Mouse (Mus musculus) thymus, adult 2 months (tissue): ENCODE measurements around the gene Sh2b2. TPM values are rescaled to one million over a fixed set of nuclear protein-coding genes. Genes with fewer than 3 reads are reported as not detected.

ENCODE experiments used
- DNase-seq: peaks from one replicate; pipeline ENCODE4 v3.0.0; 2021
- H3K27ac ChIP-seq: fragments of 200-500 bp; 2 replicates; pipeline ENCODE4 v1.5.1; 2012; ENCODE audit warnings: low read length, control low read depth; ENCODE audit not compliant: control insufficient read depth, insufficient read depth
- H3K27me3 ChIP-seq: fragments of 200-500 bp; 2 replicates; pipeline ENCODE4 v1.6.1; 2012; ENCODE audit warnings: mild to moderate bottlenecking, low read length, moderate library complexity, mixed read lengths; ENCODE audit not compliant: control insufficient read depth, insufficient read depth
- H3K36me3 ChIP-seq: fragments of 200-500 bp; 2 replicates; pipeline ENCODE4 v1.6.1; 2012; ENCODE audit warnings: mild to moderate bottlenecking, low read length, moderate library complexity; ENCODE audit not compliant: control insufficient read depth, insufficient read depth
- H3K4me1 ChIP-seq: fragments of 200-500 bp; replicated peaks from 2 replicates; pipeline ENCODE4 v1.6.1; 2012; ENCODE audit warnings: low read length; ENCODE audit not compliant: control insufficient read depth, insufficient read depth
- H3K4me3 ChIP-seq: fragments of 200-500 bp; 2 replicates; pipeline ENCODE4 v1.5.1; 2012; ENCODE audit warnings: mild to moderate bottlenecking, low read length, control low read depth, moderate library complexity; ENCODE audit not compliant: control insufficient read depth, insufficient read depth
- CTCF ChIP-seq: fragments of 200-500 bp; IDR thresholded peaks from 2 replicates; pipeline ENCODE4 v1.5.1; 2012; ENCODE audit warnings: mild to moderate bottlenecking, control low read depth, low read length, moderate library complexity, borderline replicate concordance; ENCODE audit not compliant: control insufficient read depth, poor library complexity, insufficient read depth; ENCODE audit errors: extremely low read depth
- POLR2A ChIP-seq: fragments of 200-500 bp; IDR thresholded peaks from 2 replicates; pipeline ENCODE4 v1.6.1; 2012; ENCODE audit warnings: mild to moderate bottlenecking, low read length, control low read depth, moderate library complexity; ENCODE audit not compliant: control insufficient read depth, poor library complexity, insufficient read depth; ENCODE audit errors: extremely low read depth
- WGBS: fragments of 180-500 bp; shearing (Covaris S2); methylation state at CpG from one replicate; pipeline ENCODE4 v1.1.7; 2018; 5-methylcytosine and 5-hydroxymethylcytosine counted together
- polyA plus RNA-seq: library from polyadenylated mRNA; depleted of rRNA; stranded (reverse); fragments of >200 nt; gene quantifications from 2 replicates; pipeline ENCODE4 v1.2.3, GENCODE M21; 2012

Sh2b2 gene
- polyA plus RNA-seq, 1 experiment, result 16.1 TPM

GRCm38 (mm10) chr5:136258919-136259318, 12.6 kb upstream of the Sh2b2 start:
- no peaks in the 10 kb centered on the region for H3K27me3 ChIP-seq
- 36% methylated on average over 6 of the region's 6 CpGs for WGBS
- H3K27ac ChIP-seq, result no peak overlapping the region
- H3K4me3 ChIP-seq, result no peak overlapping the region
- peaks cover 16% of the 10 kb centered on the region for H3K36me3 ChIP-seq
- H3K4me1 ChIP-seq, result peaks cover 2% of the 10 kb centered on the region; the same call in 1 of the 2 replicates
- TF ChIP-seq POLR2A (no peak), CTCF (peak; percentile 58; the same call in 1 of the 2 replicates)
- peak; percentile 67 for DNase-seq

- DNase-seq, result peak; percentile 74
- peaks cover 29% of the 10 kb centered on the region for H3K36me3 ChIP-seq
- no peak overlapping the region for H3K4me3 ChIP-seq
- no peaks in the 10 kb centered on the region for H3K4me1 ChIP-seq
- no peak for TF ChIP-seq POLR2A
- TF ChIP-seq CTCF, result peak; percentile 87
- no peaks in the 10 kb centered on the region for H3K27me3 ChIP-seq
- no peak overlapping the region for H3K27ac ChIP-seq
- 56% methylated on average over 17 of the region's 17 CpGs for WGBS
Observed at GRCm38 (mm10) chr5:136252899-136253298, 6.5 kb upstream of the Sh2b2 start.

GRCm38 (mm10) chr5:136251004-136251403, 4.6 kb upstream of the Sh2b2 start:
- DNase-seq, result peak; percentile 37
- WGBS, result 85% methylated on average over 7 of the region's 7 CpGs
- H3K27me3 ChIP-seq, result no peaks in the 10 kb centered on the region
- H3K4me3 ChIP-seq, result no peak overlapping the region
- peaks cover 18% of the 10 kb centered on the region for H3K36me3 ChIP-seq
- no peak overlapping the region for H3K27ac ChIP-seq
- TF ChIP-seq CTCF (peak; percentile 49; the same call in 1 of the 2 replicates), POLR2A (no peak)
- H3K4me1 ChIP-seq, result no peaks in the 10 kb centered on the region

- Histone ChIP-seq H3K27ac (no peak overlapping the region), H3K4me3 (no peak overlapping the region), H3K36me3 (peaks cover 11% of the 10 kb centered on the region; the same call in 1 of the 2 replicates), H3K27me3 (no peaks in the 10 kb centered on the region), H3K4me1 (peaks cover 21% of the 10 kb centered on the region)
- no peak for DNase-seq
- TF ChIP-seq POLR2A (no peak), CTCF (no peak)
- WGBS, result 60% methylated on average over 6 of the region's 6 CpGs
Observed at GRCm38 (mm10) chr5:136248441-136248840, 2.1 kb upstream of the Sh2b2 start.

- 0 out of 2 replicates have a peak, but pooled peaks cover 3% of the 10 kb centered on the region for H3K36me3 ChIP-seq
- DNase-seq, result no peak
- no peak for TF ChIP-seq POLR2A
- no peak for TF ChIP-seq CTCF
- H3K27me3 ChIP-seq, result no peaks in the 10 kb centered on the region
- WGBS, result 39% methylated on average over 15 of the region's 15 CpGs
- H3K4me3 ChIP-seq, result no peak overlapping the region
- H3K27ac ChIP-seq, result no peak overlapping the region
- peaks cover 31% of the 10 kb centered on the region for H3K4me1 ChIP-seq
Observed at GRCm38 (mm10) chr5:136245541-136246451, 560 bp downstream of the Sh2b2 start.

GRCm38 (mm10) chr5:136244762-136245540, 1.4 kb downstream of the Sh2b2 start:
- under 1% methylated on average over 53 of the region's 57 CpGs for WGBS
- TF ChIP-seq POLR2A, result no peak
- TF ChIP-seq CTCF, result no peak
- H3K4me3 ChIP-seq, result peak overlapping the region; percentile 60
- 0 out of 2 replicates have a peak, but pooled peaks cover 3% of the 10 kb centered on the region for H3K36me3 ChIP-seq
- DNase-seq, result peak; percentile 49
- peaks cover 31% of the 10 kb centered on the region for H3K4me1 ChIP-seq
- no peaks in the 10 kb centered on the region for H3K27me3 ChIP-seq
- H3K27ac ChIP-seq, result no peak overlapping the region
